In the genomic region with DNA sequence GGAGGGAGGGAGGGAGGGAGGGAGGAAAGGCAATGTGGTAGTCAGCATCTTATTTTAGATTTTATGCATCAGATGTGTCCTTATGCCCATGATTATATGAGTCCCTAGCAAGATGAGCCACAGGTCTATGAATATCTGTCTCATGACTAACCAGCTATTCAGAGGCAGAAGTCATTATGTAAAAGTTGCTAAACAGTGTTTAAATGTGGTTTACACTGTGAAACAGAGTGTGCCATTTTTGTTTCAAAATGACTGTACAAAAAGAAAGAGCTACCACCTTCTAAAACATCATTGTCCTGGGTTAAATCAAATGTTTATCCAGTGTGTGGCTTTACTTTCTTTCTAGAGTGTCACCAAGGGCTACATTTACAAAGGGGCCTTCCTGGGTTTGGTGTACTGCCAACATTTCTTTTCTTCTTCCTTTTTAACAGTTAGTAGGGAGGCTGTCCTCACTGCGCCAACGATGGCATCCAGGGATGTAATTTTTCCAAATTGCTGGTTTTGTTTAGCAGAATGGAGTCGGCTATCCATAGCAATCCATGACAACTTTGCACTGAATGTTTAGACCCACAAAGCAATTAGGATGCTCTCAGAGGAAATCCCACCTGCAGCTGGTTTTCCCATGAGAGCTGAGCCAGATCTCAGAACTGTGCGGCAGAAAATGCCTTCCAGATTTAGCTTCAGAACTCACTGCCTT, we compare ENCODE assay signal across 11 mouse cellular contexts.
DNase-seq lines count a peak whose midpoint lies in the region; ATAC-seq lines count a peak whose summit lies in the region.
"Had no signal": no experiment of that assay in that cellular context is flagged by ENCODE, and none has a peak within 500 bp of the region (broad histone marks: within the 10 kb centered on the region; RNA-seq: fewer than 3 reads in every experiment).

No protein-coding gene starts in this region.

- ATAC-seq in frontal cortex, adult (ENCODE audit: low TSS enrichment): peak; percentile 100

- intact Hi-C loops in left cerebral cortex, postnatal 14 days (cut with DNase I): no loop called here

- DNase-seq in frontal cortex, postnatal 25 days (ENCODE audit: low spot score in 2 of 2): no peak
- peak; percentile 7 to 30 for DNase-seq in right cerebral cortex, adult 2 months (ENCODE audit: low spot score in 2 of 2)
- DNase-seq in right cerebral cortex, postnatal 14 days: no peak
- DNase-seq in left cerebral cortex, postnatal 14 days (ENCODE audit: low spot score in 2 of 2): peak; percentile 17 to 39
- no peak for DNase-seq in cerebellum, adult 9-11 months
- DNase-seq in thymus, postnatal 4 days: no peak
- DNase-seq: adrenal gland, postnatal 10 days; B cell, adult 2 months; lung, postnatal 10 days; spleen, adult 18-20 months had no signal

Comparison
In these comparisons a context has a peak if more than half of its experiments do, and no peak if none do; other contexts are left out.
1. DNase-seq: peak in right cerebral cortex, adult 2 months (2 of 2) and left cerebral cortex, postnatal 14 days (2 of 2); none in frontal cortex, postnatal 25 days (0 of 2), right cerebral cortex, postnatal 14 days (single experiment), cerebellum, adult 9-11 months (single experiment) and thymus, postnatal 4 days (single experiment).